Comparison of ENCODE assay signal across 7 mouse cellular contexts in the genomic region with DNA sequence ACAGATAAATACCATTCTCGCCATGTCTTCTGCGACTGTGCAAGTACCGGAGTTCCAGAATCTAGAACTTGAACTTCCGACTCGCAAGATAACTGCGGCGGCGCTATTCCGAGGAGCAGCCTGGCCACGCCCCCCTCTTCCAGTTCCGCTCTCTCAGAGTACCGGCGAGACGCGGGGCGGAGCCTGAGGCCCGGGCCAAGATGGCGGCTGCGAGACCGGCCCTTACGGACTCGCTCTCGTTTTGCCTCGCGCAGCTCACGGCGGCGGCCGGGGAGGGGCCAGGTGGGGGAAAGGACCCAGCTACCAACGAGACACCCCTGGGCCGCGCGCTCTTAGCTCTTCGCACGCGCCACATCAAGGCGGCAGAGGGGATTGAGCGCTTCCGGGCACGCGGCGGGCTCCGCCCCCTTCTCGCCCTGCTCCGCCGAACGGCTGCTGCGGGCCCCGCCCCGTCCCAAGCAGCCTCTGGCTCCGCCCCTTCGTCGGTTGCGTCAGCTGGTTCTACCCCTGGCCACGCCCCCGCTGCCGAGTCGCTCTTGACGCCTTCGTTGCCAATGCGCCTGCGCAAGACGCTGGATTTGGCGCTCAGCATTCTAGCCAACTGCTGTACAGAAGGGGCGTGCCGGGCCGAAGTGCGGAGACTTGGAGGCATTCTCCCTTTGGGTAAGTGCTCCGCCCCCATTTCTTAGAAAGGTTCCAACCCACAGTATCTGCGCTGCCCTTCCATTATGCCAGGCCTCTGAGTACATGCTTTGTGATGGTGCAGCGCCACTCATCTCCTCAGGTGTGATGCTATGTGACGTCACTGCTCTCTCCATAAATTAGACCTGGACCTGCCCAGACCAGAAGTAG. TPM values are rescaled to one million over a fixed set of nuclear protein-coding genes. Genes with fewer than 3 reads are reported as not detected.
DNase-seq lines count a peak whose midpoint lies in the region; ATAC-seq lines count a peak whose summit lies in the region.

A gene (minus strand): TSS at position 105 of the 852 bp plus-strand sequence.

- H3K4me2 ChIP-seq in embryonic facial prominence, embryonic 11.5 days (ENCODE audit: low read depth, low read length), result peak within 1 kb of the TSS; percentile 73
- peak within 1 kb of the TSS; percentile 90 for H3K4me2 ChIP-seq in midbrain, embryonic 13.5 days (replicated peaks)

- peak within 1 kb of the TSS; percentile 91 for H3K27ac ChIP-seq in embryonic facial prominence, embryonic 11.5 days (replicated peaks; ENCODE audit: low read depth, low read length)
- H3K27ac ChIP-seq in limb, embryonic 10.5 days, result peak within 1 kb of the TSS; percentile 94
- peak within 1 kb of the TSS; percentile 97 for H3K27ac ChIP-seq in midbrain, embryonic 13.5 days

- WGBS in embryonic facial prominence, embryonic 11.5 days, result under 1% methylated on average over 70 of the region's 72 CpGs
- under 1% methylated on average over 71 of the region's 72 CpGs for WGBS in limb, embryonic 10.5 days
- WGBS in midbrain, embryonic 13.5 days, result under 1% methylated on average over 72 of the region's 72 CpGs

- H3K4me1 ChIP-seq in embryonic facial prominence, embryonic 11.5 days (ENCODE audit: control insufficient read depth, insufficient read depth, low read length), result no peaks in the 10 kb centered on the region
- peaks cover 17% of the 10 kb centered on the region for H3K4me1 ChIP-seq in limb, embryonic 10.5 days
- peaks cover 19% of the 10 kb centered on the region for H3K4me1 ChIP-seq in midbrain, embryonic 13.5 days (replicated peaks)

- peak within 1 kb of the TSS; percentile 63 for H3K4me3 ChIP-seq in embryonic facial prominence, embryonic 11.5 days (ENCODE audit: low read depth, low read length)
- H3K4me3 ChIP-seq in limb, embryonic 10.5 days, result peak within 1 kb of the TSS; percentile 75
- H3K4me3 ChIP-seq in midbrain, embryonic 13.5 days (replicated peaks), result peak within 1 kb of the TSS; percentile 69

- no peaks in the 10 kb centered on the region for H3K9me3 ChIP-seq in embryonic facial prominence, embryonic 11.5 days (replicated peaks; ENCODE audit: control insufficient read depth, low read length)
- H3K9me3 ChIP-seq in limb, embryonic 10.5 days (replicated peaks), result no peaks in the 10 kb centered on the region
- H3K9me3 ChIP-seq in midbrain, embryonic 13.5 days, result no peaks in the 10 kb centered on the region

- H3K36me3 ChIP-seq in embryonic facial prominence, embryonic 11.5 days (replicated peaks; ENCODE audit: control insufficient read depth, insufficient read depth, low read depth, low read length), result no peaks in the 10 kb centered on the region
- H3K36me3 ChIP-seq in limb, embryonic 10.5 days, result peaks cover 43% of the 10 kb centered on the region
- peaks cover 36% of the 10 kb centered on the region for H3K36me3 ChIP-seq in midbrain, embryonic 13.5 days

- peak within 1 kb of the TSS; percentile 85 for H3K9ac ChIP-seq in embryonic facial prominence, embryonic 11.5 days (replicated peaks; ENCODE audit: low read length)
- H3K9ac ChIP-seq in midbrain, embryonic 13.5 days (replicated peaks), result peak within 1 kb of the TSS; percentile 76

- H3K27me3 ChIP-seq in embryonic facial prominence, embryonic 11.5 days (ENCODE audit: control insufficient read depth, insufficient read depth, low read length), result no peaks in the 10 kb centered on the region
- no peaks in the 10 kb centered on the region for H3K27me3 ChIP-seq in limb, embryonic 10.5 days (ENCODE audit: low read depth, poor library complexity, severe bottlenecking)
- no peaks in the 10 kb centered on the region for H3K27me3 ChIP-seq in midbrain, embryonic 13.5 days

- DNase-seq in adrenal gland, postnatal 14 days, result peak; percentile 100
- peak; percentile 100 for DNase-seq in embryonic facial prominence, embryonic 11.5 days (ENCODE audit: low spot score)
- peak; percentile 99 for DNase-seq in kidney, adult 11 months
- DNase-seq in limb, embryonic 10.5 days (ENCODE audit: low spot score), result peak; percentile 100
- DNase-seq in spleen, adult 12 weeks (ENCODE audit: low spot score), result peak; percentile 100

- peak; percentile 89 for ATAC-seq in embryonic facial prominence, embryonic 11.5 days (replicated peaks; ENCODE audit: insufficient number of reproducible peaks, low FRiP score, low TSS enrichment, low read depth)
- ATAC-seq in granulocyte monocyte progenitor cell, adult 5-6 weeks (replicated peaks; ENCODE audit: poor library complexity, severe bottlenecking), result peak; percentile 77
- peak; percentile 91 for ATAC-seq in midbrain, embryonic 13.5 days

RNA-seq across cellular contexts. Expression of the gene that starts here (rescaled TPM):
- total RNA-seq in adrenal gland, postnatal 14 days (2021), result 6.9 and 7.2 TPM in 2 replicates
- polyA plus RNA-seq in embryonic facial prominence, embryonic 11.5 days (2014; fragmentation: Nextera tagmentation; extraction: Ambion mirVana), result 10.9 and 13.1 TPM in 2 replicates
- total RNA-seq in granulocyte monocyte progenitor cell, adult 5-6 weeks (2014; fragmentation: Nextera tagmentation), result 1.8 and 2.3 TPM in 2 replicates
- total RNA-seq in granulocyte monocyte progenitor cell, adult 5-6 weeks (2017), result 5.2 and 6.6 TPM in 2 replicates
- 7.7 and 10.6 TPM in 2 replicates for polyA plus RNA-seq in limb, embryonic 10.5 days (2016; fragmentation: Nextera tagmentation; extraction: Ambion mirVana)
- polyA plus RNA-seq in midbrain, embryonic 13.5 days (2015; fragmentation: Nextera tagmentation; extraction: Ambion mirVana), result 11.0 and 11.5 TPM in 2 replicates

Comparison
In these comparisons a context has a peak if more than half of its experiments do, and no peak if none do; other contexts are left out.
1. Peak in every context shown above with its lines: DNase-seq, ATAC-seq, H3K4me3 ChIP-seq and H3K27ac ChIP-seq.